Mouse (Mus musculus) thymus, adult 2 months (tissue): Measurements from ENCODE around the gene Dnajb2.

ENCODE experiments used
- CTCF ChIP-seq: fragments of 200-500 bp; IDR thresholded peaks from 2 replicates; pipeline ENCODE4 v1.5.1; 2012; ENCODE audit warnings: mild to moderate bottlenecking, control low read depth, low read length, moderate library complexity, borderline replicate concordance; ENCODE audit not compliant: control insufficient read depth, poor library complexity, insufficient read depth; ENCODE audit errors: extremely low read depth
- POLR2A ChIP-seq: fragments of 200-500 bp; IDR thresholded peaks from 2 replicates; pipeline ENCODE4 v1.6.1; 2012; ENCODE audit warnings: mild to moderate bottlenecking, low read length, control low read depth, moderate library complexity; ENCODE audit not compliant: control insufficient read depth, poor library complexity, insufficient read depth; ENCODE audit errors: extremely low read depth

DNA sequence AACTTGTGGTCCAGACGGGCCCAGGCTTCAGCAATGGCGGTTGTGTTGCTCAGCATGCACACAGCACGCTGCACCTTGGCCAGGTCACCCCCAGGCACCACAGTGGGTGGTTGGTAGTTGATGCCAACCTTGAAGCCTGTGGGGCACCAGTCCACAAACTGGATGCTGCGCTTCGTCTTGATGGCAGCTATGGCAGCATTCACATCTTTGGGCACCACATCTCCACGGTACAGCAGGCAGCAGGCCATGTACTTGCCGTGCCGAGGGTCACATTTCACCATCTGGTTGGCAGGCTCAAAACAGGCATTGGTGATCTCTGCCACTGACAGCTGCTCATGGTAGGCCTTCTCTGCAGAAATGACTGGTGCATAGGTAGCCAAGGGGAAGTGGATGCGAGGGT, 20.4 kb upstream of the Dnajb2 start:
- TF ChIP-seq CTCF (no peak), POLR2A (no peak)
